Mouse (Mus musculus): ENCODE data around the gene Ccdc91.

GRCm38 (mm10) chr6:147490120-147490519, 14.5 kb downstream of the Ccdc91 start:
- no peak for TF ChIP-seq GATA1 (IDR thresholded peaks at IDR 0.05; ENCODE audit: borderline replicate concordance, low read length)
- TF ChIP-seq FLI1 (IDR thresholded peaks at IDR 0.05; ENCODE audit: low read length) = no peak

Measured in megakaryocyte, embryonic 14.5 days (primary cell).